Mouse (Mus musculus): ENCODE measurements at regions not wholly inside any gene's neighbourhood (a gene's known extent, or its start where the extent isn't known, plus 50 kb on each side); places are given as distances from the start of the nearest gene placed in this dataset.

GRCm38 (mm10) chr4:12595801-12596515 lies 424.1 kb upstream of the Fam92a start:
- H3K4me3 ChIP-seq, result no peak overlapping the region
- H3K27me3 ChIP-seq (replicated peaks; ENCODE audit: low read depth, poor library complexity, severe bottlenecking), result no peaks in the 10 kb centered on the region
- no peaks in the 10 kb centered on the region for H3K36me3 ChIP-seq (replicated peaks)
- peak; percentile 63 for DNase-seq (ENCODE audit: low spot score)
- peaks cover 34% of the 10 kb centered on the region for H3K4me1 ChIP-seq
- H3K27ac ChIP-seq (replicated peaks), result peak overlapping the region; percentile 63
- H3K9me3 ChIP-seq, result no peaks in the 10 kb centered on the region
- WGBS, result 35% methylated on average over 10 of the region's 10 CpGs

GRCm38 (mm10) chr4:12592973-12593372 lies 421.2 kb upstream of the Fam92a start:
- no peaks in the 10 kb centered on the region for H3K36me3 ChIP-seq (replicated peaks)
- WGBS, result 51% methylated on average over 3 of the region's 3 CpGs
- H3K4me3 ChIP-seq, result no peak overlapping the region
- H3K9me3 ChIP-seq, result no peaks in the 10 kb centered on the region
- no peak overlapping the region for H3K27ac ChIP-seq (replicated peaks)
- no peaks in the 10 kb centered on the region for H3K27me3 ChIP-seq (replicated peaks; ENCODE audit: low read depth, poor library complexity, severe bottlenecking)
- peaks cover 34% of the 10 kb centered on the region for H3K4me1 ChIP-seq
- no peak for DNase-seq (ENCODE audit: low spot score)

- H3K4me1 ChIP-seq, result peaks cover 3% of the 10 kb centered on the region; the same call in 1 of the 2 replicates
- H3K27me3 ChIP-seq (replicated peaks; ENCODE audit: low read depth, poor library complexity, severe bottlenecking), result no peaks in the 10 kb centered on the region
- H3K9me3 ChIP-seq, result no peaks in the 10 kb centered on the region
- H3K4me3 ChIP-seq, result no peak overlapping the region
- H3K27ac ChIP-seq (replicated peaks), result no peak overlapping the region
- WGBS, result 81% methylated on average over 4 of the region's 4 CpGs
- no peak for DNase-seq (ENCODE audit: low spot score)
- no peaks in the 10 kb centered on the region for H3K36me3 ChIP-seq (replicated peaks)
These were observed 406.3 kb upstream of the Fam92a start for GRCm38 (mm10) chr4:12578102-12578501.

GRCm38 (mm10) chr4:12571881-12572280 lies 400.1 kb upstream of the Fam92a start:
- Histone ChIP-seq H3K36me3 (replicated peaks) (no peaks in the 10 kb centered on the region), H3K9me3 (no peaks in the 10 kb centered on the region), H3K27ac (replicated peaks) (no peak overlapping the region), H3K27me3 (replicated peaks; ENCODE audit: low read depth, poor library complexity, severe bottlenecking) (no peaks in the 10 kb centered on the region), H3K4me1 (peaks cover 11% of the 10 kb centered on the region), H3K4me3 (no peak overlapping the region)
- DNase-seq (ENCODE audit: low spot score), result peak; percentile 13

- Histone ChIP-seq H3K4me1 (peaks cover 11% of the 10 kb centered on the region), H3K9me3 (no peaks in the 10 kb centered on the region), H3K4me3 (no peak overlapping the region), H3K27me3 (replicated peaks; ENCODE audit: low read depth, poor library complexity, severe bottlenecking) (no peaks in the 10 kb centered on the region), H3K27ac (replicated peaks) (no peak overlapping the region), H3K36me3 (replicated peaks) (no peaks in the 10 kb centered on the region)
- DNase-seq (ENCODE audit: low spot score), result no peak
- 83% methylated on average over 7 of the region's 7 CpGs for WGBS
These were observed 398.9 kb upstream of the Fam92a start for GRCm38 (mm10) chr4:12570689-12571088.

GRCm38 (mm10) chr4:12567643-12568042 lies 395.8 kb upstream of the Fam92a start:
- Histone ChIP-seq H3K4me1 (peaks cover 8% of the 10 kb centered on the region), H3K36me3 (replicated peaks) (no peaks in the 10 kb centered on the region), H3K27me3 (replicated peaks; ENCODE audit: low read depth, poor library complexity, severe bottlenecking) (no peaks in the 10 kb centered on the region), H3K27ac (replicated peaks) (no peak overlapping the region; the same call in 1 of the 2 replicates), H3K9me3 (no peaks in the 10 kb centered on the region), H3K4me3 (no peak overlapping the region)
- 21% methylated on average over 5 of the region's 5 CpGs for WGBS
- no peak for DNase-seq (ENCODE audit: low spot score)

GRCm38 (mm10) chr4:12563016-12563415 lies 391.2 kb upstream of the Fam92a start:
- 74% methylated on average over 1 of the region's 1 CpGs for WGBS
- Histone ChIP-seq H3K4me3 (no peak overlapping the region), H3K27me3 (replicated peaks; ENCODE audit: low read depth, poor library complexity, severe bottlenecking) (no peaks in the 10 kb centered on the region), H3K4me1 (peaks cover 13% of the 10 kb centered on the region), H3K36me3 (replicated peaks) (no peaks in the 10 kb centered on the region), H3K27ac (replicated peaks) (no peak overlapping the region), H3K9me3 (no peaks in the 10 kb centered on the region)
- DNase-seq (ENCODE audit: low spot score), result no peak

GRCm38 (mm10) chr4:12560546-12560945 lies 388.7 kb upstream of the Fam92a start:
- H3K4me1 ChIP-seq, result peaks cover 7% of the 10 kb centered on the region
- DNase-seq (ENCODE audit: low spot score), result no peak
- H3K4me3 ChIP-seq, result no peak overlapping the region
- no peaks in the 10 kb centered on the region for H3K36me3 ChIP-seq (replicated peaks)
- 70% methylated on average over 3 of the region's 3 CpGs for WGBS
- H3K27me3 ChIP-seq (replicated peaks; ENCODE audit: low read depth, poor library complexity, severe bottlenecking), result no peaks in the 10 kb centered on the region
- no peak overlapping the region for H3K27ac ChIP-seq (replicated peaks)
- H3K9me3 ChIP-seq, result no peaks in the 10 kb centered on the region

GRCm38 (mm10) chr4:12560015-12560414 lies 388.2 kb upstream of the Fam92a start:
- peaks cover 7% of the 10 kb centered on the region for H3K4me1 ChIP-seq
- no peak for DNase-seq (ENCODE audit: low spot score)
- H3K9me3 ChIP-seq, result no peaks in the 10 kb centered on the region
- H3K36me3 ChIP-seq (replicated peaks), result no peaks in the 10 kb centered on the region
- WGBS, result 87% methylated on average over 4 of the region's 4 CpGs
- no peaks in the 10 kb centered on the region for H3K27me3 ChIP-seq (replicated peaks; ENCODE audit: low read depth, poor library complexity, severe bottlenecking)
- H3K27ac ChIP-seq (replicated peaks), result no peak overlapping the region
- no peak overlapping the region for H3K4me3 ChIP-seq

- peaks cover 7% of the 10 kb centered on the region for H3K4me1 ChIP-seq
- H3K9me3 ChIP-seq, result no peaks in the 10 kb centered on the region
- 83% methylated on average over 2 of the region's 2 CpGs for WGBS
- no peak overlapping the region for H3K27ac ChIP-seq (replicated peaks)
- no peak for DNase-seq (ENCODE audit: low spot score)
- no peaks in the 10 kb centered on the region for H3K27me3 ChIP-seq (replicated peaks; ENCODE audit: low read depth, poor library complexity, severe bottlenecking)
- H3K4me3 ChIP-seq, result no peak overlapping the region
- no peaks in the 10 kb centered on the region for H3K36me3 ChIP-seq (replicated peaks)
These were observed 385.3 kb upstream of the Fam92a start for GRCm38 (mm10) chr4:12557105-12557504.

GRCm38 (mm10) chr4:12549265-12549664 lies 377.4 kb upstream of the Fam92a start:
- DNase-seq (ENCODE audit: low spot score), result no peak
- no peaks in the 10 kb centered on the region for H3K9me3 ChIP-seq
- WGBS, result 88% methylated on average over 4 of the region's 4 CpGs
- H3K4me1 ChIP-seq, result no peaks in the 10 kb centered on the region
- no peaks in the 10 kb centered on the region for H3K27me3 ChIP-seq (replicated peaks; ENCODE audit: low read depth, poor library complexity, severe bottlenecking)
- H3K36me3 ChIP-seq (replicated peaks), result no peaks in the 10 kb centered on the region
- no peak overlapping the region for H3K4me3 ChIP-seq
- no peak overlapping the region for H3K27ac ChIP-seq (replicated peaks)

GRCm38 (mm10) chr4:12543906-12544305 lies 372.1 kb upstream of the Fam92a start:
- Histone ChIP-seq H3K36me3 (replicated peaks) (no peaks in the 10 kb centered on the region), H3K4me3 (no peak overlapping the region), H3K27ac (replicated peaks) (no peak overlapping the region), H3K4me1 (peaks cover 11% of the 10 kb centered on the region), H3K27me3 (replicated peaks; ENCODE audit: low read depth, poor library complexity, severe bottlenecking) (no peaks in the 10 kb centered on the region), H3K9me3 (no peaks in the 10 kb centered on the region)
- WGBS, result 75% methylated on average over 2 of the region's 2 CpGs
- no peak for DNase-seq (ENCODE audit: low spot score)

GRCm38 (mm10) chr4:12541508-12541907 lies 369.7 kb upstream of the Fam92a start:
- 96% methylated on average over 1 of the region's 1 CpGs for WGBS

More at GRCm38 (mm10) chr4:12541508-12541907, 369.7 kb upstream of the Fam92a start:
- Histone ChIP-seq H3K4me1 (peaks cover 14% of the 10 kb centered on the region), H3K9me3 (no peaks in the 10 kb centered on the region), H3K4me3 (no peak overlapping the region), H3K27ac (replicated peaks) (no peak overlapping the region), H3K36me3 (replicated peaks) (no peaks in the 10 kb centered on the region), H3K27me3 (replicated peaks; ENCODE audit: low read depth, poor library complexity, severe bottlenecking) (no peaks in the 10 kb centered on the region)
- no peak for DNase-seq (ENCODE audit: low spot score)
